Mouse (Mus musculus) CH12.LX (cell line): ENCODE results near the gene Cbfa2t3. TPM values are rescaled to one million over a fixed set of nuclear protein-coding genes. Genes with fewer than 3 reads are reported as not detected.
A peak's percentile ranks its signal among the peaks of the same experiment; 100 is the strongest.

Experiments used
- DNase-seq: peaks from one replicate; pipeline ENCODE4 v3.0.0-alpha.2; 2013; ENCODE audit errors: extremely low read depth
- H3K27ac ChIP-seq: 2 replicates; pipeline ENCODE4 v1.5.1; 2012; ENCODE audit warnings: low read depth, mild to moderate bottlenecking, control low read depth, moderate library complexity; ENCODE audit not compliant: insufficient read depth
- H3K27me3 ChIP-seq: replicated peaks from 2 replicates; pipeline ENCODE3; 2012; ENCODE audit warnings: inconsistent platforms
- H3K36me3 ChIP-seq, 2 experiments: replicated peaks in 1 of 2; 2 replicates each; pipeline versions ENCODE3 to v1.6.1; 2012; ENCODE audit warnings: inconsistent platforms in 1 of 2, low read length in 1 of 2, mild to moderate bottlenecking in 1 of 2, mixed read lengths in 1 of 2, moderate library complexity in 1 of 2; ENCODE audit not compliant: control insufficient read depth in 1 of 2, insufficient read depth in 1 of 2
- H3K4me1 ChIP-seq, 2 experiments: 2 replicates each; pipeline ENCODE4 v1.6.1; 2012; ENCODE audit warnings: inconsistent platforms in 1 of 2, moderate library complexity in 1 of 2; ENCODE audit not compliant: insufficient read depth in 2 of 2, control insufficient read depth in 1 of 2
- H3K4me2 ChIP-seq: 2 replicates; pipeline ENCODE4 v1.6.1; 2012; ENCODE audit warnings: low read depth, mild to moderate bottlenecking, control low read depth; ENCODE audit not compliant: poor library complexity, insufficient read depth, severe bottlenecking
- H3K4me3 ChIP-seq, 3 experiments: fragments of 150-350 bp in 1 of 3; sonication (generic) in 1 of 3; replicated peaks in 1 of 3; 2 replicates each; pipeline versions ENCODE3 to v1.5.1; 2011 to 2012; ENCODE audit warnings: low read depth in 2 of 3, low read length in 2 of 3, mild to moderate bottlenecking in 2 of 3, moderate library complexity in 2 of 3, control low read depth in 1 of 3, improper control_type of control experiment in 1 of 3, inconsistent platforms in 1 of 3, mixed read lengths in 1 of 3; ENCODE audit not compliant: poor library complexity in 1 of 3
- H3K79me2 ChIP-seq: replicated peaks from 2 replicates; pipeline ENCODE4 v1.6.1; 2012; ENCODE audit warnings: mild to moderate bottlenecking, moderate library complexity; ENCODE audit not compliant: control insufficient read depth, poor library complexity, insufficient read depth, severe bottlenecking; ENCODE audit errors: extremely low read depth
- H3K9ac ChIP-seq: 2 replicates; pipeline ENCODE4 v1.6.1; 2012; ENCODE audit warnings: low read depth, mild to moderate bottlenecking, control low read depth, moderate library complexity; ENCODE audit not compliant: insufficient read depth
- H3K9me3 ChIP-seq: replicated peaks from 2 replicates; pipeline ENCODE3; 2012; ENCODE audit warnings: low read length, inconsistent platforms, mixed read lengths
- BHLHE40 ChIP-seq: IDR thresholded peaks from 2 replicates; pipeline ENCODE4 v1.6.1; 2011; ENCODE audit warnings: mild to moderate bottlenecking, low read depth, low read length, improper control_type of control experiment
- CHD1 ChIP-seq: IDR thresholded peaks from 2 replicates; pipeline ENCODE4 v1.6.1; 2012; ENCODE audit warnings: low read depth, low read length, improper control_type of control experiment, inconsistent platforms
- CHD2 ChIP-seq: IDR thresholded peaks from 2 replicates; pipeline ENCODE4 v1.6.1; 2011; ENCODE audit warnings: low read length, improper control_type of control experiment
- GABPA ChIP-seq: IDR thresholded peaks from 2 replicates; pipeline ENCODE4 v1.6.1; 2012; ENCODE audit warnings: low read depth, low read length, improper control_type of control experiment, inconsistent platforms; ENCODE audit not compliant: insufficient replicate concordance
- JUN ChIP-seq: IDR thresholded peaks from 2 replicates; pipeline ENCODE4 v1.6.1; 2011; ENCODE audit warnings: low read depth, mild to moderate bottlenecking, low read length, improper control_type of control experiment, moderate library complexity; ENCODE audit not compliant: insufficient read depth
- JUND ChIP-seq: conservative IDR thresholded peaks from 2 replicates; pipeline ENCODE4 v1.6.1; 2011; ENCODE audit warnings: low read depth, low read length, improper control_type of control experiment
- MAX ChIP-seq: IDR thresholded peaks from 2 replicates; pipeline ENCODE4 v1.6.1; 2011; ENCODE audit warnings: low read length, improper control_type of control experiment
- MEF2A ChIP-seq: IDR thresholded peaks from 2 replicates; pipeline ENCODE4 v1.6.1; 2014; ENCODE audit warnings: low read depth, mild to moderate bottlenecking, inconsistent platforms, low read length, improper control_type of control experiment, borderline replicate concordance
- MYC ChIP-seq: IDR thresholded peaks from 2 replicates; pipeline ENCODE4 v1.6.1; 2011; ENCODE audit warnings: low read depth, mild to moderate bottlenecking, improper control_type of control experiment, low read length
- NRF1 ChIP-seq: IDR thresholded peaks from 2 replicates; pipeline ENCODE4 v1.6.1; 2014; ENCODE audit warnings: low read depth, mild to moderate bottlenecking, inconsistent platforms, low read length, improper control_type of control experiment, moderate library complexity
- PAX5 ChIP-seq: IDR thresholded peaks from 2 replicates; pipeline ENCODE4 v1.6.1; 2012; ENCODE audit warnings: low read length, inconsistent platforms, mixed read lengths
- POLR2AphosphoS2 ChIP-seq: IDR thresholded peaks from 2 replicates; pipeline ENCODE4 v1.6.1; 2011; ENCODE audit warnings: low read depth, low read length, improper control_type of control experiment
- RAD21 ChIP-seq: IDR thresholded peaks from 2 replicates; pipeline ENCODE4 v1.6.1; 2011; ENCODE audit warnings: low read depth, mild to moderate bottlenecking, low read length, improper control_type of control experiment, moderate library complexity
- RCOR1 ChIP-seq: conservative IDR thresholded peaks from 2 replicates; pipeline ENCODE4 v1.6.1; 2012; ENCODE audit warnings: low read depth, mild to moderate bottlenecking, inconsistent platforms, low read length, improper control_type of control experiment
- TBP ChIP-seq: conservative IDR thresholded peaks from 2 replicates; pipeline ENCODE4 v1.6.1; 2011; ENCODE audit warnings: low read depth, low read length, improper control_type of control experiment
- TCF12 ChIP-seq: IDR thresholded peaks from 2 replicates; pipeline ENCODE4 v1.6.1; 2014; ENCODE audit warnings: low read depth, mild to moderate bottlenecking, inconsistent platforms, low read length, improper control_type of control experiment
- ZKSCAN1 ChIP-seq: IDR thresholded peaks from 2 replicates; pipeline ENCODE4 v1.6.1; 2012; ENCODE audit warnings: low read depth, inconsistent platforms, low read length, improper control_type of control experiment, borderline replicate concordance
- ZMIZ1 ChIP-seq: IDR thresholded peaks from 2 replicates; pipeline ENCODE4 v1.6.1; 2012; ENCODE audit warnings: low read depth, mild to moderate bottlenecking, inconsistent platforms, low read length, improper control_type of control experiment
- ZNF384 ChIP-seq: IDR thresholded peaks from 2 replicates; pipeline ENCODE4 v1.6.1; 2012; ENCODE audit warnings: low read depth, low read length, improper control_type of control experiment, inconsistent platforms
- dilution Hi-C: fragments of 300-500 bp; cut with MboI; formaldehyde crosslinking; loops from 2 replicates; pipeline ENCODE4 v1.14.3; 2020; ENCODE audit warnings: low sequenced_read_pairs; ENCODE audit not compliant: extremely low pct_unique_long_range_greater_than_20kb, extremely low pct_ligation_motif_present
- in situ Hi-C: fragments of 300-500 bp; cut with MboI; formaldehyde crosslinking; loops from 3 replicates; pipeline ENCODE4 v1.14.3; 2019; ENCODE audit warnings: low sequenced_read_pairs, low pct_ligation_motif_present, low pct_unique_long_range_greater_than_20kb, mixed read lengths
- polyA plus RNA-seq: library from polyadenylated mRNA; unstranded; fragments of >175 nt; gene quantifications from 2 replicates; pipeline ENCODE4 v1.2.1, GENCODE M21; 2012; ENCODE audit warnings: low read depth; ENCODE audit not compliant: insufficient read length
- total RNA-seq, 2 experiments: library from RNA; depleted of rRNA; stranded (reverse); fragments of 300-350 nt in 1 of 2; fragments of >200 nt in 1 of 2; gene quantifications; 2 replicates each; pipeline ENCODE4 v1.2.3; 2012 to 2014

The Cbfa2t3 gene
- total and polyA plus RNA-seq, 3 experiments: 0.47 to 22.6 (median 2.1) TPM

DNA sequence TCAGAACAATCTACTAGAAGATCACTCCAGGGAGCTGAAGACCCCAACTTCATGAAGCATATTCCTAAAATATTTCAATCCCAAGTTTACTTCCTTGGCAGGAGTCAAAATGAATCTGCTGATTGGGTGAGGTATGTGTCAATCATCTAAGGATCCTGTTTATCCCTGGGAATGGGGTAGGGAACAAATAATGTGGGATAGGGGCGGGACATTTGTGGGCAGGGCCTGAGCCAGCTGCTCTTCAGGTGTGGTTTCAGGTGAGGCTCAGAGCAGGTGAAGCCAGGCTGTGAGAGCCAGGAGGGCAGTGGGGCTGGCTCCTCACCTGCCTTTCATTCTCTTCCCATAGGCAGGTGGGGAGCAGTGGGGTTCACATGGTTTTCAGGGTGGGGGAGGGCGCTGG lies 27.9 kb upstream of the Cbfa2t3 start:
- H3K4me3 ChIP-seq: no peak overlapping the region
- H3K36me3 ChIP-seq: no peaks in the 10 kb centered on the region
- no peak overlapping the region for H3K27ac ChIP-seq
- DNase-seq: no peak
- H3K79me2 ChIP-seq: no peaks in the 10 kb centered on the region
- no peak for TF ChIP-seq RCOR1
- no peak for TF ChIP-seq NRF1
- TF ChIP-seq ZNF384: no peak
- TF ChIP-seq RAD21: no peak
- TF ChIP-seq MYC: no peak
- TF ChIP-seq BHLHE40: no peak
- TF ChIP-seq TCF12: no peak
- no peak for TF ChIP-seq GABPA
- H3K4me2 ChIP-seq: no peak overlapping the region
- H3K27me3 ChIP-seq: no peaks in the 10 kb centered on the region
- H3K9ac ChIP-seq: no peak overlapping the region
- dilution Hi-C loops: no loop called here
- in situ Hi-C loops: no loop called here
- H3K4me1 ChIP-seq: peaks cover 6 to 9% of the 10 kb centered on the region in 2 experiments; a peak in 3 of 4 replicates
- no peaks in the 10 kb centered on the region for H3K9me3 ChIP-seq

DNA sequence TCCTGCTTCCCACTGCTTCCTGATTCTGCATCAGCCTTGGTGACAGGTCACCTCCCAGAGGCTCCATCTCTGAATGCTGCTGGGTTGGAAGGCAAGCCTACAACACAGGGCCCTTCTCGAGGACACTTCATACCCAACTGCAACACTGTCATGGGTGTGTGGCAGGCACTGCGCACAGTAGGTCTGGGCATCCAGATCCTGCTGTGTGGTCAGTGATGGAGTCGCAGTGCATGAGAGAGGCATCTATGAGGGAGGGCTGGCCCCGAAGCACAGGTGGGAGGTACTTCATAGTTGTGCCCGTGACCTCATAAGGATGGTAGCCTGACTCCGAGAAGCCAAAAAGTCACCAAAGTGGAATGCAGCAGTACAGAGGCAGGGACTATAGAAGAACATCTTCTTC lies 26.3 kb upstream of the Cbfa2t3 start:
- no peaks in the 10 kb centered on the region for H3K79me2 ChIP-seq
- no peaks in the 10 kb centered on the region for H3K9me3 ChIP-seq
- TF ChIP-seq ZKSCAN1: peak; percentile 57
- TF ChIP-seq CHD2: no peak
- H3K27ac ChIP-seq: no peak overlapping the region
- no peak overlapping the region for H3K4me2 ChIP-seq
- in situ Hi-C loops: no loop called here
- no peak overlapping the region for H3K9ac ChIP-seq
- peaks cover 1% of the 10 kb centered on the region for H3K27me3 ChIP-seq
- H3K4me1 ChIP-seq: peaks cover 6 to 22% of the 10 kb centered on the region in 2 experiments; a peak in 3 of 4 replicates
- no peak overlapping the region for H3K4me3 ChIP-seq
- DNase-seq: no peak
- no peaks in the 10 kb centered on the region for H3K36me3 ChIP-seq
- dilution Hi-C loops: no loop called here

DNA sequence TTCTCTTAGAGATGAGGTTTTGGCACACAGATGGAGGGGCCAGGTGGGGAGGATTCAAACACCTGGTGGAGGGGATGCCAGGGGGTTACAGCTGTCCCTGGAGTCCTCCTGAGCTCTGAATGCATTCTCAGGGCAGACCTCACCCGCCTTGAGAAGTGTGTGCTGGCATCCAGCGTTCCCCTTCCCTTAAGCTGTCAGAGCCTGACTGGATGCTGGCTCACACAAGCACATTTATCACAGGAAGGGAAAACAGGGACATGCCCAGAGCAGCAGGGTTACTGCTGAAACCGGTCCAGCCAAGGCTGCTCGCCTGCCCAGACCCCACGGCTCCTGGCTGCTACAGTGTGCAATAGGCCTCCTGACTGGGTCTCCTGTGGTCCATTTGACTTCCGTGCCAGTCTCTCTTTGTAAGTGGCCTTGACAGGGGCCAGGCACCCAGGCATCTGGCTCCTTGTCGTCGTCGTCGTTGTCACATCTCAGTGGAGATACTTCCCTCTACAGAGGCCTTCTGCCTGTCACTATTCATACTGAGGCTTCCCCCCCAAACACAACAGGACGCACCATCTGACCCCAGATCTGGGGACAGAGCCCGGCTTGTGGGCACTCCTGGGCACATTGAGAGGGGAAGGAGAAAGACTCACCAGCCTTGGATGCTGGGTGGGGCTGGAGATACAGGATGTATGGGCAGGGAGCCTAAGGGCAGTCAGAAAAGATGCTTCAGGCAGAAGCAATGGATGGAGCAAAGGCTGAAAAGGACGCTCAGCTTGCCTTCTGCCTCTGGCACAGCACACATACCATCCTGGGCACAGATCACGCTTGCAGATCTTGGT lies 22.1 kb upstream of the Cbfa2t3 start:
- TF ChIP-seq RAD21 (no peak), JUN (no peak), PAX5 (no peak), POLR2AphosphoS2 (no peak), TBP (no peak), MEF2A (no peak), JUND (no peak), CHD1 (no peak), MAX (no peak), MYC (no peak), GABPA (no peak), ZMIZ1 (no peak)
- TF ChIP-seq, all 38 proteins: peak for 0
- Histone ChIP-seq H3K4me1 (peaks cover 22 to 44% of the 10 kb centered on the region in 2 experiments), H3K27ac (no peak overlapping the region), H3K9me3 (no peaks in the 10 kb centered on the region), H3K79me2 (no peaks in the 10 kb centered on the region), H3K9ac (no peak overlapping the region), H3K4me2 (no peak overlapping the region), H3K27me3 (peaks cover 10% of the 10 kb centered on the region), H3K4me3 (no peak overlapping the region), H3K36me3 (no peaks in the 10 kb centered on the region)
- no peak for DNase-seq
- dilution Hi-C loops: no loop called here
- in situ Hi-C loops: no loop called here
